Mouse (Mus musculus) T-helper 2 cell (primary cell): ENCODE data around the gene Ireb2.
"Not testable (repeated sequence)": the region's sequence is repeated elsewhere in the genome, so short reads cannot be mapped to it uniquely, and the experiment has no call there.

Experiments
- in situ Hi-C: fragments of 300-600 bp; cut with MboI, MseI; formaldehyde crosslinking; loops from one replicate; pipeline ENCODE4 v1.15.1; 2025; ENCODE audit warnings: high pct_unique_total_duplicates

Gene Ireb2

DNA sequence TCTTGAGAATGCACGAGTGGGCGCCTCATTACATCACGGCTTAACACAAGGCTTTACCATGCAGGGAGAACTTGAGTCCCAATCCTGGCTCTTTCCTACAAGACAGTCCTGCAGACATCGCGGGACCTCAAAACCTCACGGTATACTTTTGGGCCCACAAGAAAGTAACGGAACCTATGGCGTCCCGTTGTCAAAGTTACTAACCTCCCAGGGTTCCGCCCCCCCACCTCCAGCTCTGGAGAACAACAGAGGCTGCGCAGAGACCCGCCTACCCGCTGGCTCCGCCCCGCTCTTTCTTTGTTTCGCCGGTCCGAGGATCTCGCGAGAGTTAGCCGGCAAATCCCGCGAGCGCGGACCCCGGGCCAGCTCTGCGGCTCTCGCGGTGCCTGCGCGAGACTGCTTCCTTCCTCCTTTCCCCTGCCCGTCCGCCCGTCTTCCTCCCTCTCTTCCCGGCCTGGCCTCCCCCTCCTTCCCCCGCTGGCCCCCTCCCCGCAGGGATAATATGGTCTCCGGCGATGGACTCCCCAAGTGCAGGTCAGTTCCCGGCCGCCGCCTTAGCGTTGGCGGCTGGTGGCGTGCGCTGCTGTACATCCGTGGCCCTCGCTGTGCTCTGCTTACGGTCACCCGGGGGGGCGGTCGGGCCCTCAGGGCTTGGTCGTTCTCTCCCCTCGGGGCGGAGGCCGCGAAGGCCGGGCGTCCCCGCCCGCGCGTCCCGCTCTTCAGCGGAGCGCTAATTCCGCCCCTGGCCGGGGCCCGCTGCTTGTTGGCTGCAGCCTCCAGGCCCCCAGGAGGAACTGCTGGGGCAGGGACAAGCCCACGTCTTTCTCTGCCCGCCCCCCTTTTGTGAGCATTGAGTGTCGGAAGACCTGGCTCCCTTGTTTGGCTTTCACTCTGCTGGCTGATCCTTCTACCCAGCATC is at the start of gene Ireb2:
Gene Ireb2 (plus strand): TSS at position 427 of the 919 bp plus-strand sequence.
- in situ Hi-C loops, result no loop called here

- in situ Hi-C loops, result no loop called here
Measured at GRCm38 (mm10) chr9:54816508-54817201, 46.9 kb upstream of the Ireb2 start.

GRCm38 (mm10) chr9:54821442-54822100 is 42.0 kb upstream of the Ireb2 start:
- in situ Hi-C loops, result loop anchor here (5.0 kb wide), 1 partner anchor 84 kb away; no protein-coding TSS in a partner anchor

DNA sequence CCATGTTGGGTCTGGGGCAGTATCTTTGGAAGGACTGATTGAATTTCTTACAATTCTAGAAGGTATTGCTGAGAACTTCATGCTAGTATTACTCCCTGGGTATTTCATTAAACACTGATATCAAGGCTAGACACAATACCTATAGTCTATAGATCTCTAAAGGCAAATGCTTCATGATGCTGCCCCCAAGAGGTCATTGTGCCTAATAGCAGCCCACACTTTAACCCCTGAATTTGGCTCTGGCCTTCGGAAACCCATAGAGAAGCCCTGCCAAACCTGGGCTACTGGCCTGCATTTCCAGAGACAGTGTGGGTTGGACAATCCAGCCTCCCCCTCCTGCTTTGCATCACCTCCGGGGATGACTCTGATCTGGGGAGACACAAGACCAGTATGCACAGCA is 33.8 kb upstream of the Ireb2 start:
- in situ Hi-C loops, result no loop called here

- in situ Hi-C loops, result no loop called here
Measured at GRCm38 (mm10) chr9:54830624-54831023, 33.0 kb upstream of the Ireb2 start.

GRCm38 (mm10) chr9:54833831-54834230 is 29.8 kb upstream of the Ireb2 start:
- in situ Hi-C loops, result no loop called here

DNA sequence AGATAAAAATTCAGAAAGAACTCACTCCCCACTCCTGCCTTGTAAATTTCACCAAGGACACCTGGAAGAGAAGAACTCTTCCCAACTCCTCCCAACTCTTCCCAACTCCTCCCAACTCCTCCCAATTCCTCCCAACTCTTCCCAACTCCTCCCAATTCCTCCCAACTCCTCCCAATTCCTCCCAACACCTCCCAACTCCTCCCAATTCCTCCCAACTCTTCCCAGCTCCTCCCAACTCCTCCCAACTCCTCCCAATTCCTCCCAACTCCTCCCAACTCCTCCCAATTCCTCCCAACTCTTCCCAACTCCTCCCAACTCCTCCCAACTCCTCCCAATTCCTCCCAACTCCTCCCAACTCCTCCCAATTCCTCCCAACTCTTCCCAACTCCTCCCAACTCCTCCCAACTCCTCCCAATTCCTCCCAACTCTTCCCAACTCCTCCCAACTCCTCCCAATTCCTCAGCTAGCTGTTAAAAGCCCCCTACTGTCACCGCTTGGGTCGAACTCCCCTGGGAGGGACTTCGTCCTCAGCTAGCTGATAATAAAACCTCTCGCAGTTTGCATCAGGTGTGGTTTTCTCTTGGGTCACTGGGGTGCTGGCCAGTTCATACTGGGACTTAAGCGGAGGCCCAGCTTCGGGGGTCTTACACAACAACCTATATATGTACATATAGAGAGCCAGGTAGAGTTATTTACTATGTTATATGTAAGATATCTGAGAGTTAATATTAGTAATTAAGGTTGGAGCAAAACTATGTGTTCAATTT is 27.5 kb upstream of the Ireb2 start:
- in situ Hi-C loops, result not testable (repeated sequence)

- in situ Hi-C loops, result no loop called here
Measured at GRCm38 (mm10) chr9:54837835-54838234, 25.8 kb upstream of the Ireb2 start.

DNA sequence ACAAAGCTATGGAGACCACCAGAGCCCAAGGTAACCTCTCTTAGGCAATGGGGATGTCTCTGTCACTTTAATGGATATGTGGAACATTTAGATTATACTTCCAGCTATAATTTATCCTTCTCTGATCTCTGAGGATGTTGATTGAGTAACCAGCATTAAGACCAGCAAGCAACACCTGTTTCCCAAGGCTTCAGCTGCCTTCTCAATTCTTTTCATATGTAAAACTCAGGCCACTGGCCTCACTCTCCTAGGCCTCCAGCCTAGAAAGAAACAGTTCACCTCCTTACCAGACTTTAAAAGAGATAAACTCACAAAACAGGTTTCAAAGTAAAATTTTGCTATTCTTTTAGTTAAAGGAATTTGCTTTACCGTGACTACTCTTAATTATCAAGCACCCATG is 23.4 kb upstream of the Ireb2 start:
- in situ Hi-C loops, result no loop called here

GRCm38 (mm10) chr9:54842311-54842710 is 21.3 kb upstream of the Ireb2 start:
- in situ Hi-C loops, result no loop called here

- in situ Hi-C loops, result no loop called here
Measured at GRCm38 (mm10) chr9:54843887-54844286, 19.7 kb upstream of the Ireb2 start.

- in situ Hi-C loops, result loop anchor here (5.0 kb wide), 1 partner anchor 97 kb away; no protein-coding TSS in a partner anchor
Measured at GRCm38 (mm10) chr9:54844556-54845176, 18.9 kb upstream of the Ireb2 start.

DNA sequence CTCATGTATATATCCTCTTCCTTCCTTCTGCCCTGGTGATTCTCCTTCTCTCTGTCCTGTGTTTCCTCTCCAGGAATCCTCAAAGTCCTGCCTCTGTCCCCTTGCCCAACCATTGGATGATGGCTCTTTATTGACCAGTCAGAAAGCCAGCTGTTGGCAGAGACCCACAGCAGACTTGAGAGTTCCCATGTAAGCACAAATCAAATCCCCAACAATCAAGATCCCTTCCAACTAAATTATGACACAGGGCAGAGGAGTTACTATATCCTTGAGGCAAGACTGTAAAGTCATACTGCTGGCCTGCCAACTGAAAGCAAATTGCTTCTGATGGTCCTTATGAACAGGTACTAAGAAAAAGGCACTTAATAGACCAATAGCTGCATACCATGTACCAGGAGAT is 15.4 kb upstream of the Ireb2 start:
- in situ Hi-C loops, result loop anchor here (5.0 kb wide), 1 partner anchor 101 kb away; no protein-coding TSS in a partner anchor

DNA sequence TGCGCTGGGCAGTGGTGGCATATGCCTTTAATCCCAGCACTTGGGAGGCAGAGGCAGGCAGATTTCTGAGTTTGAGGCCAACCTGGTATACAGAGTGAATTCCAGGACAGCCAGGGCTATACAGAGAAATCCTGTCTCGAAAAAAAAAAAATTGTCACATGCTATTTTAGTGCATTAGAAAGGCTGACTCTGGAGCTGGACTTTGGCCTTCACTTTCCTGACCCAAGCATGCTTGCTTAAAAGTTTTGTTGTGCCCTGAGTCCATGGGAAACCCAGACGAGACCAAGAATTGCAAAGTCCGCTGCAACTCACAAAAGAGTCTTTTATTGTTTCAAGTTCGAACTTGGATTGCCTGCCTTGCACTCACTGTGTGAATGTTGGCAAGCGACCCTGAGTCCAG is 10.6 kb upstream of the Ireb2 start:
- in situ Hi-C loops, result not testable (repeated sequence)

GRCm38 (mm10) chr9:54853619-54854018 is 10.0 kb upstream of the Ireb2 start:
- in situ Hi-C loops, result no loop called here

- in situ Hi-C loops, result no loop called here
Measured at GRCm38 (mm10) chr9:54855638-54856037, 8.0 kb upstream of the Ireb2 start.

DNA sequence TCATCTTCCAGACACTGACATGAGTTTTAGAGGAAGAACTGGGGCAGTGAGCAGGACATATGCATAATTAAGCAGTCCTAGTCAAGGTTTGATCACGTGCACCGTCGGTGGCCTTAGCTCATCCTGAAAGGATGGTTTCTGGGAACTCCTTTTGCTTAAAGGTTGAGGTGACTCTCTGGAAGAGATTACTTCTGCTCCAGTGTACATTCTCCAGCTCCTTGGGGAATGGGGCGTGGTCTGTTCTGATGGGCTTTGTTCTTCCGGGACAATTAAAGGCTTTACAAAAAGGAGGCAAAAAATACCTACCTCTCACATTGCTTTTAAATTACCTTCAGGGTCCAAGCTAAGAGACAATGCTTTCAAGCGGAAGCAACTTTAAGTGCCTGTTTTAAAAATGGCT is 7.5 kb upstream of the Ireb2 start:
- in situ Hi-C loops, result no loop called here

DNA sequence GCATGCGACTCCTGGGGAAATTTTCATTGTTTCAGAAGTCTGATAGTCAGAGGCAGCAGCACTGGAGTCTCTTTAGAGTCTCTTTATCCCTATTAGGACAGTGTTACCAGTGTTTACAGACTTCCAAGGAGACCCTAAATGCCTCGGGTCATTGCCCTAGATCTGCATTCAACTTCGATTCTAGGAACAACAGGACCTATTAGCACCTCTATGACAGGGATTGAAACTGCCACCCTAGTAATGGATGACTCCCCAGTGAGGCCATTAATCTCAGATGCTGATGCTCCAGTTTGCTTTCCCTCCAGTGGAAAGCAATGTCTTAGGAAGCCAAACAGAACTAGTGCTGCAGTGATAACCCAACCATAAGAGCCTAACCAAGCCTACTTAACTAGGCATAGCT is 6.1 kb upstream of the Ireb2 start:
- in situ Hi-C loops, result no loop called here

DNA sequence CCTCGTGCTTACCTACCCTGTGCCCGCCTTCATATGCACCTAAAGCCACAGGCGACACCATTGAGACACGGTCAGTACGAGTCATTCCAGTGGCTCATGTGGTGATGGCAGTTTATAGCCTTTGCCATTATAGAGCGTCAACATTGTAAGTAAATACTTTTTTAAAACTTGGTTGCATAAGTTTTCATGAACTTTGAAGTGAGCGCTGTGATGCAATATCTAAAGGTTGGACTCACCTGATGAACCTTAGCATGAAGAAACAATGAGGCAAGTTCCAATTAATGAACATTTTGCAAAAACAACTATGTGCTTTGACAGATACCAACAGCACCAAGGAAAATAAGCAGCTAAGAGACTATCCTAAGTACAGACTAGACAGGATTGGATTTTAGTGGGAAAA is 3.1 kb upstream of the Ireb2 start:
- in situ Hi-C loops, result no loop called here

GRCm38 (mm10) chr9:54878759-54879158 is 15.2 kb downstream of the Ireb2 start:
- in situ Hi-C loops, result no loop called here

- in situ Hi-C loops, result no loop called here
Measured at GRCm38 (mm10) chr9:54892111-54892510, 28.5 kb downstream of the Ireb2 start.
